Mouse (Mus musculus): ENCODE measurements at regions not wholly inside any gene's neighbourhood (a gene's known extent, or its start where the extent isn't known, plus 50 kb on each side); places are given as distances from the start of the nearest gene placed in this dataset.

DNA sequence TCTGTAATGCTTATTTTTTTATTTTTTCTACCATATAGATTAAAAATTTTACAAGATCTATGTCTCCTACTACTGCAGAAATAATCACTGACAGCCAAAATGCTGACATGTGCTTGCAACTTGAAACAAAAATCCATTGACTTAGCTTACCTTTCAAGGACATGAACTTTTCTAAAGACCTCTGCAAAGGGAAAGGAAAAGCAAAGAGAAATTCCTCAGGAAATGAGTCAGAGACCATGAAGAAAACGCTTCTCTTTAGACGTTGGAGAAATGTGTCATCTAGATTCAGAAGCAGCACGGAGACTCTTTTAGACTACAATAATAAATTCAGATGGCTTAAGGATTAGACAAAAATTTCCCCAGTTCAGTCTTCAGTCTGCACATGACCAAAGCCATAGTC lies 2188.6 kb upstream of the Tenm3 start:
- Histone ChIP-seq H3K4me1 (no peaks in the 10 kb centered on the region), H3K4me3 (no peak overlapping the region), H3K9me3 (no peaks in the 10 kb centered on the region), H3K27me3 (replicated peaks) (no peaks in the 10 kb centered on the region), H3K9ac (no peak overlapping the region), H3K4me2 (no peak overlapping the region), H3K36me3 (no peaks in the 10 kb centered on the region), H3K27ac (replicated peaks) (no peak overlapping the region)
- no peak for ATAC-seq (ENCODE audit: extremely low read depth, insufficient number of reproducible peaks, low FRiP score, low TSS enrichment)
- 47% methylated on average over 3 of the region's 3 CpGs for WGBS

DNA sequence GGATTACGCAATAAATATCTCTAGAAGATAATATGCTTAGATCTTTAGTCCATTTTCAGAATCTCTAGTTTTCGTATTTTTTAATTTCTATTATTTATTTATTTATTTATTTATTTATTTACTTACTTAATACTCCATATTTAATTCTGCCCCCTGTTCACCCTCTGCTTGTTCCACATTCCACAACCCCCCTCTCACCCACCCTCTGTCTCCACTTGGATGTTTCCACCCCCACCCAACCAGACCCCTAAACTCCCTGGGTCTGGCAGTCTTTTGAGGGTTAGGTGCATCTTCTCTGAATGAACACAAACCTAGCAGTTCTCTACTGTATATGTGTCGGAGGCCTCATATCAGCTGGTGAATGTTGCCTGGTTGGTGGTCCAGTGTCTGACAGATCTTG lies 2166.8 kb upstream of the Tenm3 start:
- no peak overlapping the region for H3K4me3 ChIP-seq
- no peaks in the 10 kb centered on the region for H3K36me3 ChIP-seq
- no peak overlapping the region for H3K27ac ChIP-seq (replicated peaks)
- H3K27me3 ChIP-seq (replicated peaks) = no peaks in the 10 kb centered on the region
- WGBS = 83% methylated on average over 3 of the region's 3 CpGs
- H3K4me2 ChIP-seq = no peak overlapping the region
- no peak overlapping the region for H3K9ac ChIP-seq
- no peak for ATAC-seq (ENCODE audit: extremely low read depth, insufficient number of reproducible peaks, low FRiP score, low TSS enrichment)
- H3K9me3 ChIP-seq = no peaks in the 10 kb centered on the region
- H3K4me1 ChIP-seq = no peaks in the 10 kb centered on the region

DNA sequence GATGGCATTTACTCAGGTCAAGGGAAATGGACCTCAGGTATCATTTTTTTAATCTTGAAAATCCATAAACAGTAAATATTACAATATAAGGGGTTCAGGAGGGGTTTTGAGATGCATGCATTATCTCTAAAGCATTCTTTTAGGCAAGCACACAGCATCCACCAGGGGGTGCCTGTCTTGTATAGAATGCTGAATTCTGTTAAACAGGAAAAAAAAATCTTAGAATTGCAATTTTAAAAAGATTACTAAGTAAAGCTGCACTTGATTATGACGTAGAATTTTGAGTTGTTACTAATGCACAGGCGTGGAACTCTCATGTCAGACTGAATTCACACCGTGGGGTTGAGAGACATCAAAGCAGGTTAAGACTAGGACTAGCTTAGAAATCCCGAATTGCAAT lies 2123.6 kb upstream of the Tenm3 start:
- no peak for ATAC-seq (ENCODE audit: extremely low read depth, insufficient number of reproducible peaks, low FRiP score, low TSS enrichment)
- no peaks in the 10 kb centered on the region for H3K9me3 ChIP-seq
- no peaks in the 10 kb centered on the region for H3K27me3 ChIP-seq (replicated peaks)
- no peak overlapping the region for H3K9ac ChIP-seq
- no peak overlapping the region for H3K4me3 ChIP-seq
- no peaks in the 10 kb centered on the region for H3K4me1 ChIP-seq
- no peak overlapping the region for H3K4me2 ChIP-seq
- no peaks in the 10 kb centered on the region for H3K36me3 ChIP-seq
- H3K27ac ChIP-seq (replicated peaks) = no peak overlapping the region
- WGBS = 46% methylated on average over 4 of the region's 4 CpGs

DNA sequence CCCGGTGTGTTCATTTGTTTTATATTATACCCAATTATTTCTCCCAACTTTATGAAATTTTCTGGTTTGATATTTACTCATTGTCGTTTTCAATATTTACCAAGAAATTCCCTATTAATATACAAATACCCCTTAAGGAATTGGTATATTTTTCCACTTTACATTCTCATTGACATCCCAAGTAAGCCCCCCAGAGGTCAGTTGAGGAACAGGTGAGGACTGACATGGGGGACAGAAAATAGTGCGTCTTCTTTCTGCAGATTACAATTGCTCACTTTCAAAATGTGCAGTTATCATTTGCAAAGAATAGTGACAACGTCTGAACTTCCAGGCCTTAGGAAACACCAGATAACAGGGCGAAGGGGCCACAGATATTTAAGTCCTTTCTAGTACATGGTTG lies 2073.8 kb upstream of the Tenm3 start:
- Histone ChIP-seq H3K4me2 (no peak overlapping the region), H3K4me1 (peaks cover 12% of the 10 kb centered on the region), H3K9me3 (no peaks in the 10 kb centered on the region), H3K27me3 (replicated peaks) (peaks cover 27% of the 10 kb centered on the region), H3K4me3 (no peak overlapping the region), H3K9ac (no peak overlapping the region), H3K27ac (replicated peaks) (no peak overlapping the region), H3K36me3 (no peaks in the 10 kb centered on the region)
- ATAC-seq (ENCODE audit: extremely low read depth, insufficient number of reproducible peaks, low FRiP score, low TSS enrichment) = no peak
- WGBS = 20% methylated on average over 5 of the region's 5 CpGs

DNA sequence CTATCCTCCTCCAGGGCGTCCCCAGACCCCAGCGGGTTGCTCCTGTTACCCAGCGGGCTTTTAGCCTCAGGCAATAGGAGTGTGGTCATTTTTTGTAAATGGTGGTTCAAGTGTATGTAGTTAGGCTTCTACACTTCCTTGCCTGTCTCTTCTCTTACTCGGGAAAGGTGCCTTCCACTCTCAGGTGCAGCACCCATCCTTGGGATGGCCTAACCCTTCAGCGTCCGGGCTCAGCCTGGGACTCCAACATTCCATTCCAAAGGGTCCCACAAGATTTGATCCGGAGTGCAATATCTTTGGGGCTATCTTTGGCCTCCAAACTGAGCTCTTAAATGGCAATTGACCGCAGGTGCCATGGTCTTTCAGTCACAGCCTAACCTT lies 2073.0 kb upstream of the Tenm3 start:
- H3K27ac ChIP-seq (replicated peaks) = no peak overlapping the region
- H3K27me3 ChIP-seq (replicated peaks) = peaks cover 27% of the 10 kb centered on the region
- ATAC-seq (ENCODE audit: extremely low read depth, insufficient number of reproducible peaks, low FRiP score, low TSS enrichment) = no peak
- peak overlapping the region; percentile 66 for H3K4me3 ChIP-seq
- 4% methylated on average over 8 of the region's 8 CpGs for WGBS
- H3K4me1 ChIP-seq = peaks cover 12% of the 10 kb centered on the region
- no peaks in the 10 kb centered on the region for H3K9me3 ChIP-seq
- peak overlapping the region; percentile 100 for H3K4me2 ChIP-seq
- H3K9ac ChIP-seq = peak overlapping the region; percentile 70; the same call in 1 of the 2 replicates
- H3K36me3 ChIP-seq = no peaks in the 10 kb centered on the region

DNA sequence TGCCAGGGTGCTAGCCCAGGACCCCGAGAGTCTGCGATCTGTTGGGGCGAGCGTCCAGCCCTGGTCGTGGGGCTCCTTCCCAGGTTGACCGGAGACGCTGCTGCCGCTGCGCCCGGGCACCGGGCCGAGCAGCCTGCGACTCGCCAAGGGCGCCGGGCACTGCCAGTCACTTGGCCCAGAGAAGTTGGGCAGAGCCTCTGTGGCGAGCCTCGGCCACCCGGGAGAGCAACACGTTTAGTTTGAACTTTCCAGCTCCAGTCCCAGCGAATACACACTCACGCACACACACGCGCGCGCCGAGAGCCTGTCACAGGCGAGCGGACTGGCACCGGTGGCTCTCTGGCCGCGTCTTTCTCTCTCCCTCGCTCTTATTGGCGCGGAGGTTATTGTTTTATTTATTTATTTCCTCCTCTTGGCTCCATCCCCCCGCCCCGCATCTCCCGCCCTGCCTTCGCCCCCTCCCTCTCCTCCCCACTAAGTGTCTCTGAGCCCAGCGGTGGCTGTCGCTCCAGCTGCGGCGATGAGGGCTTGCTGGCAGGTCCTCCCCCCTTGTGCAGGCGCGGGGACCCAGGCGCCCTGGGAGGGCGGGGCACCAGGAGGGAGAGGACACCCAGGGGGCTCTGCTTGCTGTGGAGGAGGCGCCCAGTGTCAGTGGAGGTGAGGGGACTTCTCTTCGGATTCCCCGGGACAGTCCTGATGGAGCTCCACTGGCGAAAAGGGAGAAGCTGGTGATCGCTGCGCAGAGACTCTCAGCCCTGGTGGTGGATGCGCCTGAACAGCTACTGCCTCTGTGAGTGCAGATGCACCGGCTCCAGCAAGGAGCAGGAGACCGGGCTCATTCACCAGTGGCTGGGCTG lies 2072.4 kb upstream of the Tenm3 start:
- no peaks in the 10 kb centered on the region for H3K9me3 ChIP-seq
- peaks cover 12% of the 10 kb centered on the region for H3K4me1 ChIP-seq
- WGBS = 1% methylated on average over 54 of the region's 56 CpGs
- H3K4me3 ChIP-seq = peak overlapping the region; percentile 66
- peak overlapping the region; percentile 70 for H3K9ac ChIP-seq
- no peaks in the 10 kb centered on the region for H3K36me3 ChIP-seq
- H3K27ac ChIP-seq (replicated peaks) = no peak overlapping the region
- peak overlapping the region; percentile 100 for H3K4me2 ChIP-seq
- H3K27me3 ChIP-seq (replicated peaks) = peaks cover 27% of the 10 kb centered on the region
- no peak for ATAC-seq (ENCODE audit: extremely low read depth, insufficient number of reproducible peaks, low FRiP score, low TSS enrichment)

DNA sequence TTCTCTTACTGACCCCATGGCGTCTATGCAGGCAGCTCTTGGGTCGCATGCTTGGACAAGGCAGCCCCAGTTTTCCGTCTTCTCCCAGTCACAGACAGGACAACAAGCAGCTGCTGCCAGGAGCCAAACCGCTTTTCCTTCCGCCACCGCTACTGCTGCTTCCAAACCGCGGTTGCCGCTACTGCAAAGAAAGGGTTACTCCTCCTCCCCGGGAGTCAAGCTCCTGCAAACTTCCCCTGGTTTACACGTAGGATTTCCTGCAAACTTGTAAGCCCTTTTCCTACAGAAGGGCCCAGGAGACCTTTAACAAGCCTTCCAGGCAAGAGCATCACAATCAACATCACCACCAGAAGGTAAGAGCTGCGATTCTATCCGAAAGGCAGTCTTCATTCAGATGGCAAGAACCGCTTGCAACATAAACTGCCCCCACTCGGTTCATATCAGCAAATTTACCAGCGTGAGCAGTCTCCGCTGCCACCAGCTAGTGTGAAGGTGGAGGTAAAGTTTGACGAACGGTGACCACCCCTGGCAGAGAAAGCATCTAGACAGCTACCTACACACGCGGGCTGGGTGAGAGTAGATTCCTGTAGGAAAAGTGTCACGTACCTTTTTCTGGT lies 2071.6 kb upstream of the Tenm3 start:
- Histone ChIP-seq H3K9ac (peak overlapping the region; percentile 70), H3K9me3 (no peaks in the 10 kb centered on the region), H3K27ac (replicated peaks) (no peak overlapping the region), H3K4me2 (peak overlapping the region; percentile 100), H3K4me1 (peaks cover 12% of the 10 kb centered on the region), H3K36me3 (no peaks in the 10 kb centered on the region), H3K4me3 (peak overlapping the region; percentile 66), H3K27me3 (replicated peaks) (peaks cover 27% of the 10 kb centered on the region)
- under 1% methylated on average over 22 of the region's 22 CpGs for WGBS
- no peak for ATAC-seq (ENCODE audit: extremely low read depth, insufficient number of reproducible peaks, low FRiP score, low TSS enrichment)

DNA sequence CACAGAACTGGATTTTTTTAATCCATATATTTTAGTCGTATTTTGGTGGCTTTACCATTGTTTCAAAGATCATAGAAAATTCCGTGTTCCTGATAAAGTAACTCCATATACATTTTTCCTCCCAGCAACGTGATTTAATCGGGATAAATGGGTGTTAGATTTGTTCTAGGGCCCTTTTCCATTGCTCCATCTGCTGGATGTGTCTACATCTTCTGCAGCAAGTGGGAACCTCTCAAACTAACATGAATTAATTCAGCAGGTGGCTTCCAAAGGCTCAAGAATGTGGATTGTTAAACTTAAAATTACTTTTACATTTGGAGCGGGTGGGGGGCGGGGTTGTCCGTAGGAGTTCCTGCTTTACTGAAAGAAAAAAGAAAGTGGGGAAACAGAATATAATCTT lies 2070.9 kb upstream of the Tenm3 start:
- Histone ChIP-seq H3K4me3 (peak overlapping the region; percentile 66), H3K9me3 (no peaks in the 10 kb centered on the region), H3K4me2 (peak overlapping the region; percentile 100), H3K9ac (no peak overlapping the region), H3K36me3 (no peaks in the 10 kb centered on the region), H3K27ac (replicated peaks) (no peak overlapping the region), H3K27me3 (replicated peaks) (peaks cover 27% of the 10 kb centered on the region), H3K4me1 (peaks cover 12% of the 10 kb centered on the region)
- no peak for ATAC-seq (ENCODE audit: extremely low read depth, insufficient number of reproducible peaks, low FRiP score, low TSS enrichment)
- 14% methylated on average over 7 of the region's 7 CpGs for WGBS

DNA sequence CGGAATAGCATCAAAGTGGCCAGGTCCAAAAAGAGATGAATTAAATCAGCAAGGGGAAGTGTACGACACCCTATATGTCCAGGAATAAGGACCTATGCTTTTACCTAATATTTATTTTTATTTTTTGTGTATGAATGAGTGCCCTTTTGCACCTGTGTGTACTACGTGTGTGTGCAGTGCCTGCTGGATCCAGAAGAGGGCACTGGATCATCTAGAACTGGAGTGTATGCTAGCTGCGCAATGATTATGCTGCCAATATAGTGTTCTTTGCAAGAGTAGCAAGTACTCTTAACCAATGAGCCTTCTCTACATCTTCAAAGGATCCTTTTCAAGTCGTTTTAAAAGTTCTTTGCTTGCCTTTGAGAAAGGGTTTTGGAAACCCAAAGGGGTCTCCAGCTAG lies 2034.4 kb upstream of the Tenm3 start:
- 0 out of 2 replicates have a peak, but pooled peaks cover 3% of the 10 kb centered on the region for H3K9me3 ChIP-seq
- no peak for ATAC-seq (ENCODE audit: extremely low read depth, insufficient number of reproducible peaks, low FRiP score, low TSS enrichment)
- no peaks in the 10 kb centered on the region for H3K36me3 ChIP-seq
- H3K27me3 ChIP-seq (replicated peaks) = no peaks in the 10 kb centered on the region
- no peak overlapping the region for H3K9ac ChIP-seq
- H3K27ac ChIP-seq (replicated peaks) = no peak overlapping the region
- H3K4me2 ChIP-seq = no peak overlapping the region
- no peak overlapping the region for H3K4me3 ChIP-seq
- 70% methylated on average over 5 of the region's 5 CpGs for WGBS
- no peaks in the 10 kb centered on the region for H3K4me1 ChIP-seq
